Mouse (Mus musculus): ENCODE results near the gene Adam29. TPM values are rescaled to one million over a fixed set of nuclear protein-coding genes. Genes with fewer than 3 reads are reported as not detected.

Adam29 gene
- not detected for polyA plus RNA-seq (2017; shearing (Covaris generic))

DNA sequence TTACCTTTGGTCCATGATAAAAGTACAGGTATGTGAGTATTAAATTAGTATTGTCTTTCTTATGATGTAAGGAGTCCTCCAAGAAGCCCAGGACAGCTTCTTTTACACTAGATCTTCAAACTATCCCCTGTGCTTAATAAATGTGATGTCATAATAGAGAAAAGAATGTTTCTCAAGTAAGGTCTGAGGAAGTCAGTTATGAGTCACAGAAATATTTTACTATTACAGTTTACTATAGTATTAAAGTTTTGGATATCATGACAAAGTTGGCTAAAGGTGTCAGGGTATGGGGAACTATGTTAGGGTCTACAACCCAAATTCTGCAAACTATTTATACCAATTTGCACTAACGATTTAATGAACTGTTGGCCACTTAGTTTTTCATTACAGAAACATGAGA lies at the start of gene Adam29:
TSS of gene Adam29 (minus strand) at position 101 of the 400 bp plus-strand sequence.

GRCm38 (mm10) chr8:55939870-55940525 lies 33.2 kb upstream of the Adam29 start, which contains the start of gene Glra3:
Glra3 (plus strand) TSS chr8:55940460.

Other genes starting within 250 kb of the Adam29 start
- not detected for gene Glra3, start 33.5 kb upstream of the Adam29 start, polyA plus RNA-seq (2017; shearing (Covaris generic))

Data from effector memory CD4-positive, alpha-beta T cell, adult 5 months (primary cell).